Mouse (Mus musculus) E14TG2a.4 (cell line): ENCODE data around the gene Fscn2.

Source experiments
- H3K27me3 ChIP-seq: 2 replicates; pipeline ENCODE4 v1.6.1; 2014; ENCODE audit warnings: low read length, control low read depth; ENCODE audit not compliant: insufficient read depth
- H3K36me3 ChIP-seq: 2 replicates; pipeline ENCODE4 v1.6.1; 2014; ENCODE audit warnings: low read length, control low read depth; ENCODE audit not compliant: insufficient read depth
- H3K4me1 ChIP-seq: replicated peaks from 2 replicates; pipeline ENCODE4 v1.6.1; 2014; ENCODE audit warnings: low read depth, low read length, control low read depth
- H3K4me3 ChIP-seq: replicated peaks from 2 replicates; pipeline ENCODE4 v1.5.1; 2014; ENCODE audit warnings: mild to moderate bottlenecking, low read length
- H3K9me3 ChIP-seq: 2 replicates; pipeline ENCODE4 v1.6.1; 2014; ENCODE audit warnings: low read length, control low read depth
- CTCF ChIP-seq: conservative IDR thresholded peaks from 2 replicates; pipeline ENCODE4 v1.5.1; 2014; ENCODE audit warnings: low read length
- NANOG ChIP-seq: IDR thresholded peaks from 2 replicates; pipeline ENCODE4 v1.6.1; 2014; ENCODE audit warnings: borderline replicate concordance, low read length, mixed read lengths
- POU5F1 ChIP-seq: IDR thresholded peaks from 2 replicates; pipeline ENCODE4 v1.6.1; 2014; ENCODE audit warnings: low read length, borderline replicate concordance

Fscn2 gene

GRCm38 (mm10) chr11:120317456-120317855 is 43.9 kb upstream of the Fscn2 start:
- no peaks in the 10 kb centered on the region for H3K27me3 ChIP-seq
- H3K4me1 ChIP-seq, result peaks cover 10% of the 10 kb centered on the region
- H3K4me3 ChIP-seq, result no peak overlapping the region
- no peaks in the 10 kb centered on the region for H3K36me3 ChIP-seq
- H3K9me3 ChIP-seq, result peaks cover 86% of the 10 kb centered on the region
- TF ChIP-seq NANOG, result no peak
- TF ChIP-seq CTCF, result no peak
- TF ChIP-seq POU5F1, result no peak

- H3K9me3 ChIP-seq, result peaks cover 70% of the 10 kb centered on the region
- no peaks in the 10 kb centered on the region for H3K27me3 ChIP-seq
- H3K36me3 ChIP-seq, result no peaks in the 10 kb centered on the region
- TF ChIP-seq CTCF (no peak), POU5F1 (no peak), NANOG (no peak)
- 0 out of 2 replicates have a peak overlapping the region, but pooled peaks have one; percentile 3 for H3K4me3 ChIP-seq
- peaks cover 10% of the 10 kb centered on the region for H3K4me1 ChIP-seq
Observed at GRCm38 (mm10) chr11:120319310-120319709, 42.0 kb upstream of the Fscn2 start.

- Histone ChIP-seq H3K4me1 (peaks cover 4% of the 10 kb centered on the region), H3K36me3 (no peaks in the 10 kb centered on the region), H3K27me3 (no peaks in the 10 kb centered on the region), H3K9me3 (peaks cover 61% of the 10 kb centered on the region), H3K4me3 (0 out of 2 replicates have a peak overlapping the region, but pooled peaks have one; percentile 35)
- TF ChIP-seq POU5F1 (no peak), NANOG (no peak), CTCF (no peak)
Observed at GRCm38 (mm10) chr11:120320156-120320555, 41.2 kb upstream of the Fscn2 start.

- H3K4me1 ChIP-seq, result no peaks in the 10 kb centered on the region
- no peaks in the 10 kb centered on the region for H3K36me3 ChIP-seq
- TF ChIP-seq NANOG (no peak), CTCF (no peak), POU5F1 (no peak)
- H3K27me3 ChIP-seq, result no peaks in the 10 kb centered on the region
- no peak overlapping the region for H3K4me3 ChIP-seq
- peaks cover 91% of the 10 kb centered on the region for H3K9me3 ChIP-seq
Observed at GRCm38 (mm10) chr11:120335431-120336021, 25.8 kb upstream of the Fscn2 start.

GRCm38 (mm10) chr11:120337447-120337846 is 23.9 kb upstream of the Fscn2 start:
- no peaks in the 10 kb centered on the region for H3K36me3 ChIP-seq
- H3K4me1 ChIP-seq, result no peaks in the 10 kb centered on the region
- TF ChIP-seq CTCF (no peak), POU5F1 (no peak), NANOG (no peak)
- peaks cover 91% of the 10 kb centered on the region for H3K9me3 ChIP-seq
- no peak overlapping the region for H3K4me3 ChIP-seq
- H3K27me3 ChIP-seq, result no peaks in the 10 kb centered on the region

- H3K9me3 ChIP-seq, result peaks cover 92% of the 10 kb centered on the region
- TF ChIP-seq POU5F1, result no peak
- H3K4me1 ChIP-seq, result no peaks in the 10 kb centered on the region
- H3K4me3 ChIP-seq, result no peak overlapping the region
- no peaks in the 10 kb centered on the region for H3K36me3 ChIP-seq
- H3K27me3 ChIP-seq, result no peaks in the 10 kb centered on the region
Observed at GRCm38 (mm10) chr11:120338786-120339185, 22.5 kb upstream of the Fscn2 start.

- Histone ChIP-seq H3K4me1 (no peaks in the 10 kb centered on the region), H3K36me3 (peaks cover 2% of the 10 kb centered on the region), H3K4me3 (no peak overlapping the region), H3K9me3 (peaks cover 93% of the 10 kb centered on the region), H3K27me3 (no peaks in the 10 kb centered on the region)
- no peak for TF ChIP-seq CTCF
- TF ChIP-seq POU5F1, result no peak
- TF ChIP-seq NANOG, result no peak
Observed at GRCm38 (mm10) chr11:120339978-120340513, 21.3 kb upstream of the Fscn2 start.

- peaks cover 12% of the 10 kb centered on the region for H3K36me3 ChIP-seq
- TF ChIP-seq CTCF (no peak), NANOG (no peak), POU5F1 (no peak)
- H3K9me3 ChIP-seq, result peaks cover 87% of the 10 kb centered on the region
- no peaks in the 10 kb centered on the region for H3K4me1 ChIP-seq
- no peak overlapping the region for H3K4me3 ChIP-seq
- H3K27me3 ChIP-seq, result no peaks in the 10 kb centered on the region
Observed at GRCm38 (mm10) chr11:120341661-120342060, 19.7 kb upstream of the Fscn2 start.
